Mouse (Mus musculus): ENCODE data around the gene Arhgap9.
A peak's percentile ranks its signal among the peaks of the same experiment; 100 is the strongest.

DNA sequence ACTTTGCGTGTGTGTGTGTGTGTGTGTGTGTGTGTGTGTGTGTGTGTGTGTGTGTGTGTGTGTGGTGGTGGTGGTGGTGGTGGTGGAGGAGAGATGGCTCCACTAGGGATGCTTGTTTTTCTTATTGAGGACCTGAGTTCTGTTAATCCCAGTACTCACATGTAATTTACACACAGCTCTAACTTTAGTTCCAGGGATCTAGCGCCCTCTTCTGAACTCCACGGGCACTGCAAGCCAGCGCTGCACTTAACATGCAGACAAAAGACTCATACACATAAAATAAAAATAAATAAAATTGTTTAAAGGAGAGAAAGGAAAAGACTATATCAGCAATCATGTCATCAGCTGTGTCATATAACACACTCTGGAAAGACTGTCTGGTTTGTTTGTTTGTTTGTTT, 27.2 kb downstream of the Arhgap9 start:
- TF ChIP-seq CTCF (IDR thresholded peaks at IDR 0.05; ENCODE audit: low read depth) (peak; percentile 47), EP300 (IDR thresholded peaks at IDR 0.05; ENCODE audit: low read depth) (no peak)
